ENCODE assay signal across 40 mouse cellular contexts in the genomic region with DNA sequence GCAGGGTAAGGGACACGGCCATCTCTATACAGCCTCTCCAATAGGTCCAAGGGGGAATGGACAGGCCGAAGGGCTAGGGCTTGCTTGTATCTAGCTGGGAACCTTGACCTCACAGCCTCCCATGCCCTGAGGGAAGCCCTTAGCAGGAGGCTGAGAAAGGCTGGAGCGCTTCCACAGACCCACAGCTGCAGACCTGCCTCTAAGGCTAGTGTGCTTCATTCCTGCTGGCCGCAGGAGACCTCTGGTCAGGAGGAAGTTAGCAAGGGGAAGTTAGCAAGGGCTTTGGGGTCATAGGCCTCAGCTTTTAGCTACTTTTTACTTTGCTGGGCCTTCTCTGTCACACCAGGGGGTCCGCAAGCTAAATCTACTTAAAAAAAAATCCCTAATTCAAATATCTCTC. TPM values are rescaled to one million over a fixed set of nuclear protein-coding genes. Genes with fewer than 3 reads are reported as not detected.
"Had no signal": no experiment of that assay in that cellular context is flagged by ENCODE, and none has a peak within 500 bp of the region (broad histone marks: within the 10 kb centered on the region; RNA-seq: fewer than 3 reads in every experiment).

No protein-coding gene starts in this region.

- DNase-seq: gastrocnemius, postnatal 10 days; gastrocnemius, postnatal 25 days; heart, postnatal 14 days; heart, postnatal 36 days; kidney, adult 11 months; kidney, adult 2 months; kidney, adult 9 months; kidney, postnatal 14 days; kidney, postnatal 36 days; layer of hippocampus, adult 9-11 months; layer of hippocampus, postnatal 36 days; left cerebral cortex, postnatal 4 days had no signal

- H3K4me2 ChIP-seq: heart, embryonic 12.5 days; hindbrain, embryonic 13.5 days; hindbrain, embryonic 15.5 days; kidney, embryonic 15.5 days; limb, embryonic 13.5 days; limb, embryonic 15.5 days; liver, embryonic 12.5 days had no signal

- H3K27ac ChIP-seq: heart, embryonic 10.5 days; hindbrain, embryonic 13.5 days; hindbrain, embryonic 15.5 days; hindbrain, postnatal 0 days; kidney, embryonic 15.5 days; kidney, postnatal 0 days; layer of hippocampus, adult 2 months; limb, embryonic 13.5 days; limb, embryonic 15.5 days; liver, embryonic 12.5 days; liver, embryonic 14.5 days had no signal

- H3K4me3 ChIP-seq: heart, embryonic 10.5 days; heart, embryonic 12.5 days; hindbrain, embryonic 13.5 days; hindbrain, embryonic 15.5 days; kidney, embryonic 15.5 days; layer of hippocampus, adult 2 months; limb, embryonic 13.5 days; limb, embryonic 15.5 days; liver, embryonic 12.5 days had no signal

- H3K4me1 ChIP-seq: heart, embryonic 12.5 days; hindbrain, embryonic 13.5 days; hindbrain, embryonic 15.5 days; kidney, embryonic 15.5 days; limb, embryonic 13.5 days; limb, embryonic 15.5 days; liver, embryonic 12.5 days had no signal

- H3K9ac ChIP-seq: heart, embryonic 12.5 days; hindbrain, embryonic 13.5 days; hindbrain, embryonic 15.5 days; kidney, embryonic 15.5 days; limb, embryonic 13.5 days; limb, embryonic 15.5 days; liver, embryonic 12.5 days; liver, embryonic 14.5 days had no signal

- H3K9me3 ChIP-seq: heart, embryonic 10.5 days; heart, embryonic 12.5 days; hindbrain, embryonic 13.5 days; hindbrain, embryonic 15.5 days; kidney, embryonic 15.5 days; limb, embryonic 13.5 days; limb, embryonic 15.5 days; liver, embryonic 12.5 days had no signal

- H3K27me3 ChIP-seq: heart, embryonic 12.5 days; hindbrain, embryonic 13.5 days; hindbrain, embryonic 15.5 days; kidney, embryonic 15.5 days; limb, embryonic 13.5 days; limb, embryonic 15.5 days; liver, embryonic 12.5 days had no signal

- ATAC-seq: hindbrain, postnatal 0 days; intestine, embryonic 16.5 days; liver, embryonic 12.5 days had no signal

RNA-seq across cellular contexts. Expression of a gene that starts 22.5 kb away (rescaled TPM):
- total RNA-seq: hematopoietic stem cell, adult 5-6 weeks had no signal

RNA-seq across cellular contexts. Expression of a gene that starts 44.2 kb away (rescaled TPM):
- total RNA-seq: gastrocnemius, postnatal 10 days; gastrocnemius, postnatal 25 days; gastrocnemius, postnatal 4 days; heart, adult 8-10 months; heart, postnatal 14 days; heart, postnatal 36 days; hematopoietic stem cell, adult 5-6 weeks; hindbrain, postnatal 0 days; layer of hippocampus, adult 2 months; layer of hippocampus, postnatal 14 days; layer of hippocampus, postnatal 36 days; left cerebral cortex, adult 18-20 months; left cerebral cortex, adult 8-10 months; left cerebral cortex, postnatal 10 days; left cerebral cortex, postnatal 25 days; left cerebral cortex, postnatal 4 days; liver, adult 2 months had no signal
- polyA plus RNA-seq: frontal cortex, adult 2 months; heart, embryonic 10.5 days; heart, embryonic 12.5 days; heart, embryonic 14.5 days; heart, embryonic 16.5 days; hindbrain, embryonic 11.5 days; kidney, adult 2 months; kidney, embryonic 15.5 days; kidney, postnatal 0 days; large intestine, adult 2 months; limb, embryonic 11.5 days; limb, embryonic 13.5 days; liver, adult 2 months; liver, embryonic 12.5 days; liver, embryonic 14.5 days had no signal
